Mouse (Mus musculus) E14TG2a.4 (cell line): ENCODE measurements around the gene Klkb1.

Source experiments
- H3K27me3 ChIP-seq: 2 replicates; pipeline ENCODE4 v1.6.1; 2014; ENCODE audit warnings: low read length, control low read depth; ENCODE audit not compliant: insufficient read depth
- H3K36me3 ChIP-seq: 2 replicates; pipeline ENCODE4 v1.6.1; 2014; ENCODE audit warnings: low read length, control low read depth; ENCODE audit not compliant: insufficient read depth
- H3K4me1 ChIP-seq: replicated peaks from 2 replicates; pipeline ENCODE4 v1.6.1; 2014; ENCODE audit warnings: low read depth, low read length, control low read depth
- H3K4me3 ChIP-seq: replicated peaks from 2 replicates; pipeline ENCODE4 v1.5.1; 2014; ENCODE audit warnings: mild to moderate bottlenecking, low read length
- H3K9me3 ChIP-seq: 2 replicates; pipeline ENCODE4 v1.6.1; 2014; ENCODE audit warnings: low read length, control low read depth
- CTCF ChIP-seq: conservative IDR thresholded peaks from 2 replicates; pipeline ENCODE4 v1.5.1; 2014; ENCODE audit warnings: low read length
- NANOG ChIP-seq: IDR thresholded peaks from 2 replicates; pipeline ENCODE4 v1.6.1; 2014; ENCODE audit warnings: borderline replicate concordance, low read length, mixed read lengths
- POU5F1 ChIP-seq: IDR thresholded peaks from 2 replicates; pipeline ENCODE4 v1.6.1; 2014; ENCODE audit warnings: low read length, borderline replicate concordance

Gene Klkb1

DNA sequence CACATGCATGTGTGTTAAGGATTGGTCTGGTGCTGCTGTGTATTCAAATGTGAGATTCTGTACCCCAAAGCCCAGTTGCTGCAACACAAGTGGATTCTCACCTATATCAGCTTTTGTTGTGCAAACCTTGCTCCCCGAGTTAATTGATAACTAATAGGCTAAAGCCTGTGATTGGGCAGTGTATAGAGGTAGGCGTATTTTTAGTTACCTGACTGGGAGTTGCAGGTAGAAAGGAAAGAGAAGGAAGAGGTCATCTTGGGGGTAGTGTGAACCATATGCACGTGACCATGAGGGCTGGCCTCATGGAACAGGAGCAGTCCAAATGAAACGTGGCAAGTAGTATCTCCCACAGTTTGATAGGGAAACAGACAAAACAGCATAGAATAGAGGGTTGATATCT, 29.7 kb downstream of the Klkb1 start:
- Histone ChIP-seq H3K4me3 (no peak overlapping the region), H3K36me3 (no peaks in the 10 kb centered on the region)
- TF ChIP-seq POU5F1, result no peak
- no peak for TF ChIP-seq NANOG
- TF ChIP-seq CTCF, result no peak

DNA sequence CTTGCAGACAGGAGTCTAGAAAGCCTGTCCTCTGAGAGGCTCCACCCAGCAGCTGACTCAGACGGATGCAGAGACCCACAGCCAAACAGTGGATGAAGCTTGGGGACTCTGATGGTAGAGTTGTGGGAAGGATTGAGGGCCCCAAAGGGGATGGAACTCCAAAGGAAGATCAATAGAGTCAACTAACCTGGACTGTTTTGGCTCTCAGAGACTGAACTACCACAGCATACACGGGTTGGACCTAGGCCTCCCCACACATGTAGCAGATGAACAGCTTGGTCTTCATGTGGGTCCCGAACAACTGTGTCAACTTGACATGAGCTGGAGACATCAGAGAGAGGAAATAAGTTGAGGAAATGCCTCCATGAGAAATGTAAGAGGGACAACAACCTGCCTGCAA, 31.8 kb downstream of the Klkb1 start:
- H3K4me3 ChIP-seq, result no peak overlapping the region
- no peak for TF ChIP-seq CTCF
- TF ChIP-seq POU5F1, result no peak
- no peak for TF ChIP-seq NANOG
- H3K4me1 ChIP-seq, result peaks cover 8% of the 10 kb centered on the region
- peaks cover 21% of the 10 kb centered on the region for H3K9me3 ChIP-seq
- no peaks in the 10 kb centered on the region for H3K27me3 ChIP-seq
- no peaks in the 10 kb centered on the region for H3K36me3 ChIP-seq

More for the DNA sequence above, 29.7 kb downstream of the Klkb1 start:
- peaks cover 10% of the 10 kb centered on the region for H3K4me1 ChIP-seq
- H3K27me3 ChIP-seq, result no peaks in the 10 kb centered on the region
- peaks cover 21% of the 10 kb centered on the region for H3K9me3 ChIP-seq

DNA sequence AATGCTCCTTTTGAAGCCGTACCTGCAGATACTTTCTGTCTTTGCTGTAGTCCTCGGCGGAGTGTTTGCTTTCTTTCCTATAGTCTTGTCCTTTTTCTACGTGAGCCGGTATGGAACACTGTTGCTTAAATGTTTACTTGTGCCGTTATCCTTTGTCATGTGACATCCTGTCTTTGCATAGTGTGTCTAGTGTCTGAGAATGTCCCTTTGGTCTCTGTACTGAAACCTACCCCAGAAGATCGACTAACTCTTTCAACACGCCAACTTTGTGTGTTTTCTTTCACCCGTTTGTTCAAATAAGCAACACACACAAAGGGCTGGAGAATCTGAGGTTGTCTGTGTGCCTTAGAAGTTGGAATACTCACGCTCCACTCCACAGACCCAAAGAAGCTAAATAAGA, 32.7 kb downstream of the Klkb1 start, which contains the start of gene F11:
Gene F11, minus strand, starts transcription at position 112 of the 400 bp plus-strand sequence.
- Histone ChIP-seq H3K9me3 (peaks cover 21% of the 10 kb centered on the region), H3K27me3 (no peaks in the 10 kb centered on the region), H3K4me1 (peaks cover 3% of the 10 kb centered on the region), H3K4me3 (no peak within 1 kb of the TSS), H3K36me3 (no peaks in the 10 kb centered on the region)
- TF ChIP-seq POU5F1, result no peak
- TF ChIP-seq NANOG, result no peak
- no peak for TF ChIP-seq CTCF

DNA sequence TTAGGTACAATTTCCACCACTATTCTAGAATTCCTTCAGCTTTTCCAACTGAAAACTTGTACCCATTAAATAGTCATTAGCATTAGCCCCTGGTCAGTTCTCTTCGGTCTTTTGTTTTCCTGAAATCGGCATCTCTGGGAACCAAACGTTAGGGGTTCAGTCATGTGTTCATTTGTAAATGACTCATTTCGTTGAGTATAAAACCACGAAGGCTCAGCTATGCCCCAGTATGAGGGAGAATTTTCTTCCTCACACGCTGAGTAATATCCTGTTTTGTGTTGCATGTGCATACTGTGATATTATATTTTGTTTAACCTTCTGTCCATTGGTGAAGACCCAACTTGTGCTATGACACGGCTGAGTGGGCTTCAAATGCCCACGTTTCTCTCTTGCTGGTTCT, 36.2 kb downstream of the Klkb1 start:
- H3K4me1 ChIP-seq, result no peaks in the 10 kb centered on the region
- no peaks in the 10 kb centered on the region for H3K27me3 ChIP-seq
- no peak overlapping the region for H3K4me3 ChIP-seq
- H3K36me3 ChIP-seq, result no peaks in the 10 kb centered on the region
- TF ChIP-seq CTCF, result no peak
- H3K9me3 ChIP-seq, result no peaks in the 10 kb centered on the region

DNA sequence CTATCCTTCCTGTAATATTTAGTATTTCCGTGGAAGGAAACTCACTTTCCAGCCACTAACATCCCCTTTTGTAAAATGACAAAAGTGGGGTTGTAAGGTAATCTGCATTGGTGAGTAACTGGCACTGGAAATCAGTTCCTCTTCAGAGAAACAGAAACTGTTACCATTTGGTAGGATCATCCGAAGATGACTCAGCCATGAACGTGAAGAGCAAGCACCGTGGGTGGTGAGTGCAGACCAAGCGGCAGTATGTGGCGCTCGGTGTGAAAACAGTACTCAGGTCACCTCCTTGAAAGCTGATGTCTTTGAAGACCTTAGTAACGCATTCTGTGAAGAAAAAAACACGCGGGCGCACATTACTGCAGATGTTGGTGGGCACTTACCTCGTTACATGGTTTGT, 39.6 kb downstream of the Klkb1 start:
- Histone ChIP-seq H3K36me3 (no peaks in the 10 kb centered on the region), H3K9me3 (no peaks in the 10 kb centered on the region), H3K27me3 (peaks cover 6% of the 10 kb centered on the region; the same call in 1 of the 2 replicates), H3K4me1 (peaks cover 8% of the 10 kb centered on the region; the same call in 1 of the 2 replicates), H3K4me3 (no peak overlapping the region)
- TF ChIP-seq NANOG, result no peak
- no peak for TF ChIP-seq CTCF
- no peak for TF ChIP-seq POU5F1

DNA sequence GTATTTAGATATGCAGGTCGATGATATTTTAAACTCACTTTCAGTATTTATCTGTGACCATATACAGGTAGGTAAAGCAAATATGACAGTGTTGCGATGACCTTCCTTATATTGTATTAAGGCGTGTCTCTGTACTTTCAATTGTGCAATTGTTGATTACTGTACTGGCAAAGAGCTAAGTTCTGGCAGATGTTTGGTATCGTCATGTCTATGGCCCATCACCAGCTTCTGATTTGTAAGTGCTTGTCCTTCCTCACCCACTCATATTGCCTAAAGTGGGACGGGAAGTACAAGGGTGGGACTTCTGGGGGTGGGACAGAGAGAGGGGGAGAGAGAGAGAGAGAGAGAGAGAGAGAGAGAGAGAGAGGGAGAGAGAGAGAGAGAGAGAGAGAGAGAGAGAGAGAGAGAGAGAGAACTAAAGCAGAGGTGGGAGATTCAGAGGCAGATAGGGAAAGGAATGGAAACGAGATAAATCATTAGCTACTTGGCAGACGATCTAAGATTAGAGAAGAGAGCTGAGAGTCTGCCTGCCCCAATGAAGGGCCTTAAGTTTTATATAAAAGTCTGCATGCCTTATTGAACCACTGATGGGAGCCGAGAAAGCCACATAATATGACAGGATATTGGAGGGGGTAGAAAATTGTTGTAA, 40.3 kb downstream of the Klkb1 start:
- peaks cover 6% of the 10 kb centered on the region; the same call in 1 of the 2 replicates for H3K27me3 ChIP-seq
- no peak for TF ChIP-seq CTCF
- no peak for TF ChIP-seq NANOG
- no peak for TF ChIP-seq POU5F1
- H3K4me1 ChIP-seq, result peaks cover 10% of the 10 kb centered on the region
- H3K4me3 ChIP-seq, result no peak overlapping the region
- H3K9me3 ChIP-seq, result no peaks in the 10 kb centered on the region
- no peaks in the 10 kb centered on the region for H3K36me3 ChIP-seq

DNA sequence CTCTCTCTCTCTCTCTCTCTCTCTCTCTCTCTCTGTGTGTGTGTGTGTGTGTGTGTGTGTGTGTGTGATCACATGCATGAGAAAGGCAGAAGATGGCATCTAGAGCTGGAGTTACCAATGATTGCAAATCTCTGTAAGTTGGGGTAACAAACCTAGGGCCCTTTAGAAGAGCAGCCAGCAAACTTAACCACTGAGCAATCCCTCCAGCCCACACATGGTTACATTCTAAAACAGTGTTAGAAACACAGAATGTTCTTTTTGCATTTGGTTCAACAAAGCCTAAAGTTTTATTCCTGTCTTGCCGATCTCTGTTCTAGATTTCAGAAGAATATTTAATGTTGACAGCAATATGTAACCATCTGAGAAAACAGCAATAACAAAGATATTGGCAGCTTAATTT, 41.1 kb downstream of the Klkb1 start:
- Histone ChIP-seq H3K36me3 (no peaks in the 10 kb centered on the region), H3K27me3 (peaks cover 6% of the 10 kb centered on the region; the same call in 1 of the 2 replicates), H3K9me3 (no peaks in the 10 kb centered on the region), H3K4me3 (no peak overlapping the region), H3K4me1 (peaks cover 18% of the 10 kb centered on the region)
- no peak for TF ChIP-seq POU5F1
- no peak for TF ChIP-seq NANOG
- TF ChIP-seq CTCF, result no peak

DNA sequence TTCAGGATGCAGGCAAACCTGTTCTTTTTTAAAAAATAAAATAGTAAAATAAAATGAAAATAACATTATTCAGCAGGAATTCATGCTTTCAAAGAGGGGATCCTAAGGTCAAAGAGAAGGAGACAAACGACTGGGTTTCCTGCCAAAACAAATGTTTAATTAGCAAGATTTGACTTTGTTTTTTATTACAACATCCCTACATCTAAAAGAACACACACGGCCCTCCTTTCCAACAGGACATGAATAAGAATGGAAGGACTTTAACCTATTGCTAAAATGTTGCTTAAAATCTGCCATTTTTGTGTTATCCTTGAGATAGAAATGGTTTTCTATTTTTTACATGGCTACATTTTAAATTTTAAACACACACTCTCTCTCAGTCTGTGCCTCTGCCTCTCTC, 41.5 kb downstream of the Klkb1 start:
- H3K4me1 ChIP-seq, result peaks cover 22% of the 10 kb centered on the region
- TF ChIP-seq NANOG (no peak), CTCF (no peak), POU5F1 (no peak)
- H3K4me3 ChIP-seq, result no peak overlapping the region

DNA sequence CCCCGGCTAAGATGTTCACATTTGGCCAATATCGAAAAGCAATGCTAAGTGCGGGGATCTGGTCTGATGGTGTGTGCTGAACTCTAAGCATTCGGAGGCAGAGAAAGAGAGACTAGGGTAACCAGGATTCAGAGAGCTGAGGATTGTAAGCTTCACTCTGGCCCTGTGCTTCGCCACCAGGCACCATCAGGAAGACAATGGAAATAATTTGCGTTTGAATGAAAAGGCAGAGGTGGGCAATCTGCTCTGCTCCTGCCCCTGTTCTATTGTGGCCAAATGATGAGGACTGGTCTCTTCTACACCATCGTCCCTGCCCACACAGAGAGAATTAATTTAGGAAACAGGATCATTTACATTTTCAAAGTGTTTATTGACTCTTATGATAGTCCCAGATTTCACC, 48.4 kb downstream of the Klkb1 start:
- Histone ChIP-seq H3K4me3 (no peak overlapping the region), H3K27me3 (no peaks in the 10 kb centered on the region), H3K36me3 (no peaks in the 10 kb centered on the region), H3K4me1 (peaks cover 36% of the 10 kb centered on the region), H3K9me3 (no peaks in the 10 kb centered on the region)
- TF ChIP-seq POU5F1 (peak; percentile 13; the same call in 1 of the 2 replicates), CTCF (no peak), NANOG (peak; percentile 91)

More for the DNA sequence above, 41.5 kb downstream of the Klkb1 start:
- no peaks in the 10 kb centered on the region for H3K36me3 ChIP-seq
- peaks cover 6% of the 10 kb centered on the region; the same call in 1 of the 2 replicates for H3K27me3 ChIP-seq
- H3K9me3 ChIP-seq, result no peaks in the 10 kb centered on the region
